Mouse (Mus musculus): ENCODE measurements around the gene Serp2. TPM values are rescaled to one million over a fixed set of nuclear protein-coding genes. Genes with fewer than 3 reads are reported as not detected.

The Serp2 gene
- polyA plus RNA-seq, 1 experiment from 2014 or later, result 7.5 TPM

DNA sequence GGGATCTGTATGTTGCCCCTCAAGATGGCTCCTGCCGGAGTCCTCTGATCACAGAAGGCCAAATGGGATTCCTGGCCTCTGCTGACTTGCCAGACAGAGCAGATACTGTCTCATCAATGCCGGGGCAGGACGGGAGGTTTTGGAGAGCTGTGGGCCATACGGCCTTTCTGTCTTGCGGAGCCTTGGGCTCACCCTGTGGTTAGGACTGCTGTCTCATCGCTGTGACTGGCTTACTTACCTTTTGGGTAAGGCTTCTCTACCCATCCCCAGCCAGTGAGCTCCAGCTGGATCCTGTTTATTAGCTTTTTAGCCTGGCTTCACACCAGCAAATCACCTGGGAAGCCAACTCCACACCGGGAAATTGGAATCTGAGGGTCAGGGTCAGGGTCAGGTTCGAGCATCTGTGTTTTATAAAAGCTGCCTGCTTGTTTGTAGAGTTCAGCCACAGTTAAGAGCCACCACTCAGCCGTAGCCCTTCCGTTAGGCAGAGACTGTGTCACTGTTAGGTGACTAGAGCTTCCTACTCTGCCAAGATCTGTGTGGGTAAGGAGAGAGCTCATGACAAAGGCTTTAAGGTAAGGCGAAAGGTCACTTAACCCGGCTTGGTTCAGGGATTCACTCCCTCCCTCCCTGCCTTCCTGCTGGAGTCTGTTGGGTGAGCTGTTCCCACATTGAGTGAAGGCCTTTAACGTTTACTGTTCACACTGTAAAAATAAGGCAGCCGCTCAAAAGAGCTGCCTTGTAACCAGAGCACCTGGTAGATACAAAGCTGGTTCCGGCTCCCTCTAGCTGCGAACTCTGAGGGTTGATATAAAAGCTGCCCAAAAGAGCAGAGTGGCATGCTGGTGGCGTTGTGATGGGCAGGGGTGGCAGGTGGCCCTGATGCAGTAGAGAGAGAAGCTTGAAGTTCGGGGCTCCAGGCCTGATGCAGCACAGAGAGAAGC, 68.3 kb downstream of the Serp2 start:
- ATAC-seq, result no peak
- peak; percentile 54 for TF ChIP-seq CTCF (IDR thresholded peaks at IDR 0.05; ENCODE audit: low read depth)
- Histone ChIP-seq H3K9ac (ENCODE audit: low read depth, low read length) (no peak overlapping the region), H3K27ac (ENCODE audit: low read depth, low read length) (no peak overlapping the region), H3K4me1 (replicated peaks; ENCODE audit: control insufficient read depth, insufficient read depth, low read length) (no peaks in the 10 kb centered on the region), H3K9me3 (ENCODE audit: control insufficient read depth) (no peaks in the 10 kb centered on the region), H3K36me3 (ENCODE audit: control insufficient read depth, insufficient read depth) (no peaks in the 10 kb centered on the region), H3K4me3 (ENCODE audit: low read depth, low read length) (no peak overlapping the region), H3K27me3 (replicated peaks; ENCODE audit: control insufficient read depth, insufficient read depth, low read length) (no peaks in the 10 kb centered on the region), H3K4me2 (replicated peaks; ENCODE audit: low read depth) (peak overlapping the region; percentile 51)
- 72% methylated on average over 18 of the region's 18 CpGs for WGBS

DNA sequence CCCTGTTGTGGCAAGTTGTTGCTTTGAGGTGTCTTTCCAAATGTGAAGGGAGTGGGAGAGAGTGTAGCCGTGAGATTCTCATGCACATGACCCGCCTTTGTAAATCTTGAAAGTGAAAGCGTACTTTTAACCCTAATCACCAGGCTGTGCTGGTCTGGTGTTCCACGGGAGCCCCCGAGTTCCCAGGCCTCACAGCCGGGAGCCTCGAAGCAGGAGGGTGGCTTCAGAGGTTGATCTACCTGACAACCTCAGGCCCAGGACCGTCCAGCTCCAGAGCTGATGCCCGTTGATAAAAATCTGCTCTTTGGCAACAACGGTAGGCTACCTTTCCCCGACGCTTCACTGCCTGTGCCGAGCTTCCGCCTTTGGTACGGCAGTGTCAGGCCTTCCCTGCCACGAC, 69.1 kb downstream of the Serp2 start:
- WGBS, result 52% methylated on average over 16 of the region's 16 CpGs
- no peak for TF ChIP-seq CTCF (IDR thresholded peaks at IDR 0.05; ENCODE audit: low read depth)
- Histone ChIP-seq H3K27me3 (replicated peaks; ENCODE audit: control insufficient read depth, insufficient read depth, low read length) (no peaks in the 10 kb centered on the region), H3K4me3 (ENCODE audit: low read depth, low read length) (no peak overlapping the region), H3K4me2 (replicated peaks; ENCODE audit: low read depth) (peak overlapping the region; percentile 51), H3K9me3 (ENCODE audit: control insufficient read depth) (no peaks in the 10 kb centered on the region), H3K27ac (ENCODE audit: low read depth, low read length) (no peak overlapping the region), H3K4me1 (replicated peaks; ENCODE audit: control insufficient read depth, insufficient read depth, low read length) (no peaks in the 10 kb centered on the region), H3K9ac (ENCODE audit: low read depth, low read length) (no peak overlapping the region), H3K36me3 (ENCODE audit: control insufficient read depth, insufficient read depth) (no peaks in the 10 kb centered on the region)
- ATAC-seq, result peak; percentile 39; the same call in 1 of the 2 replicates

GRCm38 (mm10) chr14:76483701-76484100, 73.0 kb downstream of the Serp2 start:
- Histone ChIP-seq H3K27me3 (replicated peaks; ENCODE audit: control insufficient read depth, insufficient read depth, low read length) (no peaks in the 10 kb centered on the region), H3K4me3 (ENCODE audit: low read depth, low read length) (no peak overlapping the region), H3K4me2 (replicated peaks; ENCODE audit: low read depth) (no peak overlapping the region), H3K36me3 (ENCODE audit: control insufficient read depth, insufficient read depth) (no peaks in the 10 kb centered on the region), H3K4me1 (replicated peaks; ENCODE audit: control insufficient read depth, insufficient read depth, low read length) (peaks cover 8% of the 10 kb centered on the region; the same call in 1 of the 2 replicates), H3K27ac (ENCODE audit: low read depth, low read length) (no peak overlapping the region), H3K9me3 (ENCODE audit: control insufficient read depth) (no peaks in the 10 kb centered on the region), H3K9ac (ENCODE audit: low read depth, low read length) (no peak overlapping the region)
- no peak for ATAC-seq
- no peak for TF ChIP-seq CTCF (IDR thresholded peaks at IDR 0.05; ENCODE audit: low read depth)
- 77% methylated on average over 1 of the region's 1 CpGs for WGBS

Other genes starting within 250 kb of the Serp2 start
- gene Tsc22d1, start 141.9 kb downstream of the Serp2 start, polyA plus RNA-seq (2015; fragmentation: Nextera tagmentation; extraction: Ambion mirVana), result 265 and 272 TPM in 2 replicates

All from intestine, postnatal 0 days (tissue).